Mouse (Mus musculus) thymus, adult 2 months (tissue): ENCODE measurements around the gene Ralgps2.

Source experiments
- CTCF ChIP-seq: fragments of 200-500 bp; IDR thresholded peaks from 2 replicates; pipeline ENCODE4 v1.5.1; 2012; ENCODE audit warnings: mild to moderate bottlenecking, control low read depth, low read length, moderate library complexity, borderline replicate concordance; ENCODE audit not compliant: control insufficient read depth, poor library complexity, insufficient read depth; ENCODE audit errors: extremely low read depth
- POLR2A ChIP-seq: fragments of 200-500 bp; IDR thresholded peaks from 2 replicates; pipeline ENCODE4 v1.6.1; 2012; ENCODE audit warnings: mild to moderate bottlenecking, low read length, control low read depth, moderate library complexity; ENCODE audit not compliant: control insufficient read depth, poor library complexity, insufficient read depth; ENCODE audit errors: extremely low read depth

DNA sequence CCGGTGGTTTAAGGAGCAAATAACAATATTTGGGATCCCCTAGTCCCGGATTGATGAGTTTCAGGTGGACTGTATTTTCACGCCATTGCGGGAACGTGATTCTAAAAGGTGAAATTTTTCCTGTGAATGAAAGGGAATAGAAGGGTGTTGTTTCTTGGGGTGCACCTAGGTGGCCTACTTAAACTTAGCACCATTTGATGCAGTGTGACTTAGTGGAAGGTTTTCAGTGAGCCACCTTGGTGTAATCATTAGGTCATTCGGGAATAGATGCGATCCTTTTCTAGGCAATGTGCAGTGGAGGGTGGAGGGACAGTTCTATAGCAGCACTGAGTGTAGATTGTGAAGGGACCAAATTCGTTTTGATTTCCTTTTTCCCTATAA lies 706 bp upstream of the Ralgps2 start:
- no peak for TF ChIP-seq CTCF
- TF ChIP-seq POLR2A = no peak
